In the genomic region with DNA sequence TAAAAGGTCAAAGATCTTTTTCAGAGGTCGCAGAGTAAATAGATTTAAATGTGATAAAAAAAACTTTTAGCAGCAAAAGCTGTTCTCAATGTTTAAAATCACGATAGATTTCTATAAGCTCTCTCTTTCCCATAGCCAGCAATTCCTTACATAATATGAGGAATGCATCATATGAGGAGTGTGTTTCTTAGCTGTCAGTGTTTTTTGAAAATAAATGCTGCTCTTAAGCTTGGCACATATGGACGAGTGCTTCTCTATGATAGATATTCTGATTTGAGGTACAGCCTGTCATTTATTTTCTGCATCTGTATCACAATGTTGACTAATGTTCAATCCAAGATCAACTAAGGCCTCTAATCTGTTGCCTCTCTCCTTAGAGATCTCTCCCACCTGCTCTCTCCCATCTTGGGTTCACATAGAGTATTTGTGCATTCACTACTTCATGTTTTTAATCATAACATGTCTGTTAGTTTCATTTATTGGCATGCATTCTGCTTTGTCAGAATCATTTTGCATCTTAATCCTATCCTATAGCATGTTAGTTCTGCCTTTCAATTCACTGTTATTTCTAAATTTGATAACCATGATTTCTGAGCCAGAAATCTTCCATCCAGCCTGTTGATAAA, we compare ENCODE assay signal across 27 mouse cellular contexts.
"Had no signal": no experiment of that assay in that cellular context is flagged by ENCODE, and none has a peak within 500 bp of the region (broad histone marks: within the 10 kb centered on the region; RNA-seq: fewer than 3 reads in every experiment).

No protein-coding gene starts in this region.

- ATAC-seq: hindbrain, embryonic 16.5 days; inflammation-experienced regulatory T-cells, adult 6 months; intestine, embryonic 15.5 days; intestine, postnatal 0 days; liver, postnatal 0 days had no signal

- H3K9ac ChIP-seq: heart, embryonic 12.5 days; hindbrain, embryonic 12.5 days; hindbrain, embryonic 14.5 days; intestine, embryonic 15.5 days; limb, embryonic 12.5 days; liver, embryonic 13.5 days; liver, embryonic 15.5 days; liver, postnatal 0 days had no signal

- H3K36me3 ChIP-seq: heart, embryonic 10.5 days; heart, embryonic 12.5 days; hindbrain, embryonic 10.5 days; hindbrain, embryonic 12.5 days; intestine, embryonic 15.5 days; limb, embryonic 10.5 days; limb, embryonic 12.5 days; liver, embryonic 13.5 days; liver, embryonic 15.5 days had no signal

- H3K4me1 ChIP-seq: heart, embryonic 10.5 days; heart, embryonic 12.5 days; hindbrain, embryonic 10.5 days; hindbrain, embryonic 12.5 days; intestine, embryonic 15.5 days; limb, embryonic 12.5 days; liver, embryonic 13.5 days; liver, embryonic 15.5 days had no signal

- H3K27me3 ChIP-seq: heart, embryonic 12.5 days; hindbrain, embryonic 12.5 days; intestine, embryonic 15.5 days; limb, embryonic 12.5 days; liver, embryonic 13.5 days; liver, embryonic 15.5 days had no signal

- H3K9me3 ChIP-seq: heart, embryonic 10.5 days; heart, embryonic 12.5 days; hindbrain, embryonic 10.5 days; hindbrain, embryonic 12.5 days; intestine, embryonic 15.5 days; limb, embryonic 10.5 days; limb, embryonic 12.5 days; liver, embryonic 13.5 days; liver, embryonic 15.5 days had no signal

- H3K4me3 ChIP-seq: heart, embryonic 10.5 days; heart, embryonic 12.5 days; hindbrain, embryonic 10.5 days; hindbrain, embryonic 12.5 days; intestine, embryonic 15.5 days; layer of hippocampus, adult 2 months; limb, embryonic 10.5 days; limb, embryonic 12.5 days; liver, embryonic 13.5 days; liver, embryonic 15.5 days had no signal

- H3K4me2 ChIP-seq: heart, embryonic 12.5 days; hindbrain, embryonic 12.5 days; hindbrain, embryonic 14.5 days; intestine, embryonic 15.5 days; limb, embryonic 12.5 days; liver, embryonic 11.5 days; liver, embryonic 13.5 days; liver, embryonic 15.5 days had no signal

- DNase-seq: gastrocnemius, postnatal 10 days; gastrocnemius, postnatal 25 days; heart, adult 18-20 months; heart, postnatal 10 days; heart, postnatal 4 days; kidney, adult 18-20 months; kidney, adult 8-10 months; kidney, postnatal 10 days; kidney, postnatal 25 days; kidney, postnatal 4 days; liver; liver, embryonic 13.5 days; liver, postnatal 0 days had no signal

- H3K27ac ChIP-seq: heart, embryonic 10.5 days; hindbrain, embryonic 10.5 days; hindbrain, embryonic 12.5 days; hindbrain, embryonic 14.5 days; intestine, embryonic 15.5 days; layer of hippocampus, adult 2 months; limb, embryonic 10.5 days; limb, embryonic 12.5 days; liver, embryonic 13.5 days; liver, embryonic 15.5 days had no signal
